Mouse (Mus musculus): ENCODE measurements around the gene Lrch1.

GRCm38 (mm10) chr14:74919132-74919531, 28.5 kb downstream of the Lrch1 start:
- TF ChIP-seq CTCF (conservative IDR thresholded peaks at IDR 0.05; ENCODE audit: low read length) (no peak), POU5F1 (IDR thresholded peaks at IDR 0.05; ENCODE audit: borderline replicate concordance, low read length) (no peak)

Data from E14TG2a.4 (cell line).